Mouse (Mus musculus) layer of hippocampus, adult 9-11 months (tissue): Measurements from ENCODE around the gene Cramp1l.

ENCODE experiments used
- DNase-seq: peaks from one replicate; pipeline ENCODE4 v3.0.0; 2022

Cramp1l gene

DNA sequence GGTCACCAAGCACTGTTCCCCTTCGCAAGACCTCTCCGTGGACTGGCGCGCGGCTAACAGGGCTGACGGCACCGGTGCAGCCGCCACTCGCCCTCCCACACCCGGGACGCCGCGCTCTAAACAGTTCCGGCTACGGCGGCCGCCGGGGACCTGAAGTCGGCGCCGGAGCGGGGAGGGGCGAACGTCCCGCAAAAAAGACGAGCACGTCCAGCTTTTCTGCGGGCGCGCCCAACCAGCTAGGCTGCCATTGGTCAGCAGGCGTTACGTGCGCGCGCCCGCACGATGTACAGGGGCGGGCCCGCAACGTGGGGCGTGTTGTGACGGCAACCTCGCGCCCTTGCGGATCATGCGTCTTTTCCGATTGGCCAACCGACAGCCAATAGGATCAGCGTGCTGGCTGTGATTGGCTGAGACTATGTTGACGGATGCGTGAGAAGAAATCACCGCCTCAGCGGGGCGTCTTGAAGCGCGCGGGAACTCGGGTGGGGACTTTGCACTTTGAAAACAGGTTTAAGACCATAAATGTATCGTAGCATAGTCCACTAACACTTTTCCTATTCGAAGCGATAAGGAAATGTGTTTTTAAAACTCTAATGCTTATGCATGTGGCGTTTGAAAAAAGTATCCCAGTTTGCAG, at the start of gene Cramp1l, which contains the start of gene Ift140:
Cramp1l (minus strand) TSS at position 134 of the 637 bp plus-strand sequence.
Ift140 (plus strand) TSS at position 431 of the 637 bp plus-strand sequence.
- DNase-seq, result peak; percentile 100

DNA sequence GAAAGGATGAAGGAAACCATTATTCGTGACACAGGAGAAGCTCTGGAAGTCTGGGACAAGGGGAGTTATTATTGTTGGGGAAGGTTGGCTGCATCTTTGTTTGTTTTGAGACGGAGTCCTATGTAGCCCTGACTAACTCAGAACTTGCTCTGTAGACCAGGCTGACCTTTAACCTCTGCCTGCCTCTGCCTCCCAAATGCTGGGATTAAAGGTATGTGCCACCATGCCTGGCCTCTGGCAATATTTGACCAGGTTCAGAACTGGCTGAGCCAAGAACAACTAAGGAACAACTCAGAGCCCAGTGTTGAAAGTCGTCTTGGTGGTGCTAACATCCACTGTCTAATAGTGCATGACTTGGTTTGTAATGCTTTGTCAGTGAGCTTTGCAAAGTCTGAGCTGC, 49.6 kb upstream of the Cramp1l start:
- no peak for DNase-seq

DNA sequence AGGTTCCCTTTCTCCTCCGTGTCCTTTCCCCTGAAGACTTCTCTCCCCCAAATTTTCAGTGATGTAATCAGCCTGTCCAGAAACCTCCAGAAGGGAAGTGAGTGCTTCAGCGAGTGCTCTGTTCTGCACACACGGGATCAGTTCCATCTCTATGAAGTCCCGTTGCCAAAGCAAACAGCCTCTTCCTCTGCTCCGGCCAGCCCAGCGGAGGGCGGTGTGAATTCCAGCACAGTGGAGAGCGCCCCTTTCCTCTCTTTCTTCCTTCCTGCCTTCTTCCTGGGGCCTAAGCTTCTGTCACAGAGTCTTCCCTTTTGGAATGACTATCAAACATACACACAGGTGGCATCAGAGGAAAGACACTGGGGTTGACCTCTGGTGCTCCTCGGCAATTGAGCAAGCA, 48.8 kb upstream of the Cramp1l start:
- no peak for DNase-seq

DNA sequence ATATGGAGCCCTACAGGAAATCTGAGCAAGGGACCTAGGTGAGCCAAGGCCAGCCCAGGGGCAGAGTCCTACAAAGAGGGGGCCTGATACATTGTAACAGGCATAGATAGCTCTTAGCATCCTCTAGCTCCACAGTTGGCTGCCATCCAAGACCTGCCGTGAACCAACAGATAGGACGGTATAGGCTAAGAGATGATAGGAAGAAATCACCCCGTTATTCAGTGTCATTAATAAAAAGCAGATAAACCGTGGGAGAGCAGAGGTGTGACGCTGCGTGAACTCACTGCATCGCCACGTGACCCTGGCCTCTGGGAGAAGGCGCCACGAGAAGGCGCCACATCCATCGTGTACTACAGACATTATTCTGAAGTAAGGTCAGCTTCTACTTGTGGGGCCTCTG, 48.3 kb upstream of the Cramp1l start:
- DNase-seq, result no peak

DNA sequence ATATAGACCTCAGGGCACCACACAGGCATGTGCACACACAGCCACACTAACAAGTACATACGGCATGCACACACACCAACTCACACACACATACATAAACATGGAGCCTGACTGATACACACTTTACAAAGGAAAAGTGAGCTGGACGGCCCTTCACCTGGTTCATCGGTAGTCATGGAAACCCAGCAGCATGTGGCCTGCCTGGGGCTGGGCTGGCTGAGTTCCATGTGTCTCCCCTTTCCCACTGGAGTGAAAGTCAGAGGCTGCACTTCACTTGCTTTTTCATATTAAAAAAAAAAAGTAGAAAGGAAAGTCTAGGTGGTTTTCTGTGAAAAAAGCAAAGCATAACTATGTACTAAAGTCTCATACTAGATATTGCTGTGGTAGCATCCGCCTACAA, 47.7 kb upstream of the Cramp1l start:
- DNase-seq, result no peak

DNA sequence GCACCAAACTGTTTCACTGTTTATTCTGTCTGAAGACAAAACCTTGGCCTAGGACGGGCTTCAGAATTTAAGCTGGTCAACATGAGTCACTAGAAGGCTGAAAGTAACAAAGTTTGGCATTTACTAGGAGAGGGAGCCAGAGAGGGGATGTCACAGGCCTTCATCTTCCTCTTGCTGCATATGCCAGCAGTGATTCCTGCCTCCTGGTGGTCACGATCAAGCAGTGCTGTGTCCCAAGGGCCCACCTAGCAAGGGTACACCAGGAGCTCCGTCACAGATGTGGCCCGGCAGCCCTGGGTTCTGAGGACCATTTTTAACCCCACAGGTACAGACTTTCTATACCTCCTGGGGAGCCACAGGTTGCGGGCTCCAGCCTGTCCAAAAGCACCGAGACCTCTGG, 41.5 kb upstream of the Cramp1l start:
- DNase-seq, result no peak

DNA sequence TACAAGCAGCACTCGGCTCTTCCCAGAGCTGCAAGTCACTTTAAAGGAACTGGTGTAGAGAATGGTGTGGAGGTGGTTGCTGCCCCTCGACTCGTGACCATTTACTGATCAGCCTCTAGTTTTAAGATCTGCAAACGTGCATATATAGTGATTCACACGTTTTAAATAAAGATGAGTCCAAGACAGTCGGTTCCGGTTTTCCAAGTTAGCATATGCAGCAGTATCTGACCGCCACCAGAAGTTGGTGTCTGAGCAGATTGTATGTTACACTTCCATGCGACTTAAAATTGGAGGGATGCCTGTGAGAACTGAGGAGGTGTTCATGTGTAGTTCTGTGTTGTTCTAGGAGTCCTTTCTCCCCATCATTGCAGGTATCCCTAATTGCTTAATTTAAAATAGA, 37.7 kb upstream of the Cramp1l start:
- no peak for DNase-seq

DNA sequence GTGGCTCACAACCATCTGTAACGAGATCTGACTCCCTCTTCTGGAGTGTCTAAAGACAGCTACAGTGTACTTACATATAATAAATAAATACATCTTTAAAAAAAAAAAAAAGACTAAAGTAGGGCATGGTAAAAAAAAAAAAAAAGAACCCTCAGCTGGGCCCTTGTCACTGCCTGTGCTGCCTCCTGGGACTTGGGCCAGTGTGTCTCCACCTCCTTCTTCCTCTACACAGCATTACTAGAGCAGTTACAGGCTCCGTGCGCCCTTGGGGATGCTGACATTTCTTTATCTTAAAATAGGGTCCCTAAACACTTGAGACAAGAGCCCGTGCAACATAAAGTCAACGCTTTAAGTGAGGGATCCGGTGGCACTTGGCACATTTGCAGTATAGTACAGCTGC, 31.6 kb upstream of the Cramp1l start:
- no peak for DNase-seq

DNA sequence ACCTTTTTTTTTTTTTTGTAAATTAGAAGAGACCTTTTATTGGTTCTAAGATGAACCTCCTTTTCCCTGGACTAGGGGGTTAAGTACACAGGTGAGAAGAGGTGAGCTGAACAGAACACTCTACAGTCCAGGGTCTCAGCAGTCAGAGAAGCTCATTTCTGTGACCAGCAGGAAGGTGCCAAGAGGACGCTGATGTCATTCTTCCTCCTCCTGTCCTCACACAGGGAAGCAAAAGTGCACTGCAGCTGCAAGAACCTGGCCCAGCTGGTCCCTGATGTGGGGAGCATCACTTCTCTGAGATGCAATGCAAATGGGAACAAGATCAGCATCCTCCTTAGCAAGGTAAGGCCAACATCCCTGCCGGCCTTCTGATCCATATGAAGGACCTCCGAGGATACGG, 29.7 kb upstream of the Cramp1l start:
- no peak for DNase-seq

DNA sequence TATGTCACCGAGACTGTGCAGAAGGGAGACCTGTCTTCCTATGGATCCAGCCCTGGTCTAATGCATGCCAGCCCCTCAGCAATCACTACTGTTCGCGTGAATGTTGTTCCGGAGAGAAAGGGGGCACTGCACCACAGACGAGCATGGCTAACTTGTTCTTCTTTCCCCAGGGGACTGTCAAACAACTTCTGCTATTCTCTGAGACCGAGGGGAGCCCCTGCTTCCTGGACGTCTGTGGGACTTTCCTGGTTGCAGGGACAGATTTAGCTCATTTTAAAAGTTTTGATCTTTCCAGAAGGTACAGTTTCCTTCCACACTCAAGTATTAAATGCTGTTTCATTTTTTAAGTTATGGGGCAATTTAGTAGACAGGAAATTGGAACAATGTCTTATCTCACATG, 29.3 kb upstream of the Cramp1l start:
- no peak for DNase-seq

DNA sequence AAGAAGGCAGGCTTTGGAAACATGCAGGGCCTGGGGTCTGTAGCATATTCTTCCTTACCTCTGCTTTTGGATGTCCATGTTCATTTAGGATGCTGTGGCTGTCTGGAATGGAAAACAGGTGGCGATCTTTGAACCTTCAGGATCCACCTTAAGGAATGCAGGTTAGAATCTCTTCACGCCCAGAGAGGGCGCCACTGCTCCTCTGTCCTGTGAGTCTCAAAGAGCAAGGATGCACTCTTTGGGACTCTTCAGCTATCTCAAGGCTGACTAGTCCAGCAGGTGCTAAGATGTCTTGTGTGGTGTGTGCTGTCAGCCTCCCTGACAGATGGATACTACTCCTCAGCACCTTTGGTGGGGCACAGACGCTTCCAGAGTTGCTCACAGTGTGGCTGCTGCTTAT, 20.6 kb upstream of the Cramp1l start:
- DNase-seq, result no peak

DNA sequence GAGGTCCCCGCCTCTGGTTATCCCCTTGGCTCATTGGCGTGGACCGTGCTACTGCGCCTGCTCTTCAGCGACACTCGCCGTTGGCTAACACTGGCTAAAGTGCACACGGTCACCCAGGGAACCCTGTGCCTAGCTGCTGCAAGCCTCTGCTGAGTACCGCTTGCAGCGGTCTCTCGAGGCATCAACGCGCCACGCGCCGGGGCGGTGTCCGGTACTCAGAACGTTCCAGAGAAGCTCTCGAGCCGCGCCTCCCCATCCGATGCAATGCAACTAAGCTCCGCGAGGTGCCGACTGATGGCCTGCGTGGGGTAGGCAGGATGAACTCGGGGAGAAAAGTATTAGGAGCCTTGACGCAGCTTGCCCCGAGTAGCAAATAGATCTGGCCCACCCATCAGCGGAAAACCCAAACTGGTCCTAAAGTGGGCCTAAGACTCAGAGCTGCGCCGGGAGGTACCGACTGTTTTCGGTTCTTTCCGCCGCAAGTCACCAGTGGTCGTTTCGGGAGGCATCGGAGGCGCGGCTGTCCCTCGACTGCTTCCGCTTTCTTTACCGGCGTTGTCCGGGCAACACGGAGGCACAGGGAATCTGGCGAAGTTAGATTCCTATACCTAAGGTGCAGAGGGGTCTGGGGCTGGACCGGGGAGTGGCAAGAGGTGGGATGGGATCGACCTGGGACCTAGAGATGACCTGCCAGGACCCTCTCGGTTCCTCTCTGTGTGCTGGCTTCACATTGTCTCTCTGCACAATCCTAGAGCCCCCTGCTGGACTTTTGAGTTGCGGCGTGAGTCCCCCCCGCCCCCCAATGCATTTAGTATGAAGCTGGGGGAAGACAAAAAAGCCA, 924 bp upstream of the Cramp1l start:
- peak; percentile 78 for DNase-seq

DNA sequence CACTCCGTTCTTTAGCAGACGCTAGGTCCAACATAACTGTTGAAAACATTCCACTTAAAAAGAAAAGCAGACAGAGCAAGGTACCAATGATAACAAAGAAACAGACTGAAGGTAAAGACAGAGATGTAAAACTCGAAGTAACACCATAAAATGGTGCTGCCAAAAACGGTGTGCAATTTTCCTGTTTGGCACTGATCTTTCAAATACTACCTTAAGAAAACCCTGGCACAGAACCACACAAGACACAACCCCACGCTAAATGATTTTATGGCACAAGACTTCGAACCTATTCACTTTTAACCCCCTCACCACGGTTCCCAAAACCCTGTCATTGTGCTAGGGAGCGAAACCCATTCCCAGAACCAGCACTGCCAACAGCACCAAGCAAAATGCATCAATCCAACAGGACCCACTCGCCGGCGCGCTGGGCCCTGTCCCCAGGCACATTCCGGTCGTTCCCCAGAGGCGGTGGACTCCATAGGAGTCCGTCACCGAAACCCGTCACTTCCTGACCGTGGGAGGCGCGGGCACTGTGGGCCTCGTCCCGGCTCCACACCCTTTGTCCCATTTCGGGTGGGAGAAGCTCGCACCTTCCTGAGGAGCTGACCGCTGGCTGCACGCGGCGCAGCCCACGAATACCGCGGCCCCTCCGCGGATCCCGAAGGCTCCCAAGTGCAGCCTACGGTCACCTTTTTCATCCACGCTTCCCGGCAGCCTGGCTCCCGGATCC, 582 bp downstream of the Cramp1l start:
- peak; percentile 46 for DNase-seq

DNA sequence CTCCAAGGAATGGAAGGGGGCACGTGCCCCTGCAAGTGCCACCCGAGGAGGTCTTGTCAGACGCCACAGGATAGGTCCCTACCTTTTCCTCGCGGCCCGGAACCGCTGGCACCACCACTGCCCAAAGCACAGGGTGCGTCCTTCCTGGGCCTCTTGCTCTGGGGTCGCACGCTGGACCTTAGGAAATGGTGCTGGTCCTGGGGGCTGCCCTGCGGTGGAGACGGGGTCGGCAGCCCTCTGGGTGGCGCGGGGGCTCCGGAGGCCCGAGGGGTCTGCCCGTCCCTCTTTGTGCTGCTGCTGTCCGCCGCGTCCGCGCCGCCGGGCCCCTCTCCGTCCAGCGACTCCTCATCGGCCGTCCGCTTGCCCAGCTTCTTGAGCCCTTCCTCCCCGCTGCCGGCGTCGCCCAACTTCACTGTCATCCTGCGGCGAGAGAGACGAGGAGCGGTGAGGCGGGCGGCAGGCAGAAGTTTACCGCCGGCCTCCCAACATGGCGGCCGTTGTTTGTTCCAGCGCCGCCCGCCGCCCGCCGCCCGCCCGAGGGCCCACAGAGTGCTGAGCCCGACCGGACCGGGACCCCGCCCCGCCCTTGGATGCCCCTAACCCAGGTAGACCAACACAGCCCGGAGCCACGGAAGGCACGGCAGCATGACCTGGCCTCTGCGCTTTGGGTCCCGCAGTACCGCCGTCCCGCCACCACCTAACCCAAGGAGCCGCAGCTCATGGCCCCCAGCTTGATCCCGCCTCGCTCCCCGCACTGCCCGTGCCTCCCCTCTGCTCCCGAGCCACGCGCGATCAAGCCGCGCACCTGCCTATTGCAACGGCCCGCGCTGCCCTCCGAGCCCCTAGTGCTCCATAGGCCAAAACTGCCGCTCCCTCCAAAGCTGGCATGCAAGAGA, 1.7 kb downstream of the Cramp1l start:
- no peak for DNase-seq

DNA sequence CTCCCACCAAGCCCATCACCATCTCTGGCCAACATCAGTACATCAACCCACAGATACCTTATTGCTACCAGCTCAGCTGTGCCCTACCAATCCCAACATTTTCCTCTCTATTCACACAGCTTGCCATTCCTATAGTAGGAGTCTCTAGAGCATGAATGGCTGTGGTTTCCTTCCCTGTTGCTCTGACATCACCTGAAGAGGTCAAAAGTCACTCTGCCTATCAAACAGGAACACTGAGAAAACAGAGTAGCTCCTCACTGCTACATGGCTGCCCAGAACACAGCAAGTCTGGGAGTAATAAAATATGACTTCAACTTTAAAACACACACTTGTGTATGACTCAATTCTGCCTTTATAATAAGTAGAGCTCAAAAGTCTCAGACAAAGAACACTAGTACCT, 8.1 kb downstream of the Cramp1l start:
- no peak for DNase-seq

DNA sequence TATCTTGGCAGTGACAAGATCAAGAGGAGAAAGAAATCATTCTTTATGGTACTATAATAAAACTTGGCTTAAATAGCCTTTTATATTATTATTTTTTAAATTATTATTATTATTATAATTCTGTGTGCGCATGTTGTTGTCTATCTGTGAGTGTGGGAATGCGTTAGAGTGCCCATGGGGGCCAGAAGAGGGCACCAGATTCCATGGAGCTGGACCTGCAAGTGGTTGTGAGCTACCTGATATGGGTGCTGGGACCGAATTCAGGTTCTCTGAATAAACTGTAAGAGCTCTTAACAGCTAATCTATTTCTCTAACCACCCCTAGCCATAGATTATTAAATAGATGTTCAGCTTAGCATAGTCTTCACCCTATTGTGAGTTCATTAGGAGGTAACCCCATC, 10.5 kb downstream of the Cramp1l start:
- no peak for DNase-seq

DNA sequence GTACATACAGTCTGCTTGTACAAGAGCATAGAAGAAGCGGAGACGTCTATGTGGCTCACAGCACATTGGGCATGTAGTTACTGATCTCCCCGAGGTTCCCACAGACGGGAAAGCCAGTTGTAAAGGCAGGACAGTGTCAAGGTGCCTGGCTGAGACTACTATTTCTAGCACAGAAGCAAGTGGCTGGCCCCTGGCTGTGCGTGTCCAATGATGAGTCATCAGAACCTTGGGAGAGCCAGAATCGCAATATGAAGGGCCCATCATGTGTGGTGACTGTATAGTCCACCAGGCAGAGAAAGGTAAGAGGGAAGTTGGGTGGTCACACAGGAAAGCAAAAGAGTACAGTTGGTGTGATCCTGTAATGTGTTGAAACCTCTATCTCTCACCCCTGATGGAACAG, 20.9 kb downstream of the Cramp1l start:
- no peak for DNase-seq

DNA sequence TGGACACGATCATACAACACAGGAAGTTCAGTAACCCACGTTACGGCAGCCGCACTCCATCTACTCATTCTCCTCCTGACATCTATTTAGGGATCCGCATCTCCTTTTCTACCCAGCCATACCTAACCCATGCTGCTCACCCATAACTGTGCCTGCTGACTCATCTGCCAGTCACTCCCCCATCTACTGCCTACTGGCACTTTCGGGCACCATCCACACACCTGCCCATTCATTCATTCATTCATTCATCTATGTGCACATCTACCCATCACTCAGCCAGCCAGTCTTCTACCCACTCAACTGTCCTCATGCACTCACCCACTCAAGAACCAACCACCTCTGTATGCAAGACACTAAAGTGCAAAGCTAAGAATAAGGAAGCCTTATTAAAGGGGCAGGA, 28.4 kb downstream of the Cramp1l start:
- DNase-seq, result no peak

DNA sequence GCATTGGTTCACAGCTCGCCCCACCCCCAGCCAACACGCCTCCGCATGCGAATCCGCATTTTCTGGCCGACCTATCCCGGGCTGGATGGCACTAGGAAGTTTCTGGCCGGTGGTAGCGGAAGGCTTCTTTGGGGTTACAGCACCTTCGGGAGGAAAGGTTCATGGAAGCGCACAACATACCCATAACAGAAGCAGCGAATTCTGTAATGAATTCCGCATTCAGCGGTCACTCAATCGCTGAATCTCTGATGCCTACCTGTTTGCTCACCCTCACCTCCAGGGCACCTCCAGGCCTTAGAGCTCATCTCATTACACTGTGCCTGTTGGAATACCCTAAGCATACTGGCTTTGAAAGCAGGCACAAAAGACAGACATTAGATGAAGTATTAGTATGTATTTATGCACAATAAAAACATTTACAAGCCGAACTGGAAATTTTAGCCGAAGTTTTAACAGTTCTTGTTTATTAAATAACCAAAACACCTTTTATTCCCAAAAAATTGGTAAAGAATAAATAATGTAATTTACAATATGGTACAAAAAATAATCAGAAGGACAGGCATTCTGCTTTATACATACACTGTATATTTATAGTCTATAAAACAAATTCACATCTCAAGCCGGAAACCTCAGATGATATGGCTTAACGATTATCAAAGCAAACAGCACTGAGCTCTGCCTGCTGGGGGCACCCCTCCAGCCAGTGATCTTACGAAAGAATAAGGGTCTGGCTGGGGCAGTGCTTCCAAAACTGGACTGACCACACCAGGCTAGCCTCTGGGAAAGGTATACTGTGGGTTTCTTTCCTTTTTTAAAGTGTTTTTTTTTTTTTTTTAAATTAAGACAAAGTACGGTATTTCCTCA, 54.5 kb downstream of the Cramp1l start:
- DNase-seq, result no peak

DNA sequence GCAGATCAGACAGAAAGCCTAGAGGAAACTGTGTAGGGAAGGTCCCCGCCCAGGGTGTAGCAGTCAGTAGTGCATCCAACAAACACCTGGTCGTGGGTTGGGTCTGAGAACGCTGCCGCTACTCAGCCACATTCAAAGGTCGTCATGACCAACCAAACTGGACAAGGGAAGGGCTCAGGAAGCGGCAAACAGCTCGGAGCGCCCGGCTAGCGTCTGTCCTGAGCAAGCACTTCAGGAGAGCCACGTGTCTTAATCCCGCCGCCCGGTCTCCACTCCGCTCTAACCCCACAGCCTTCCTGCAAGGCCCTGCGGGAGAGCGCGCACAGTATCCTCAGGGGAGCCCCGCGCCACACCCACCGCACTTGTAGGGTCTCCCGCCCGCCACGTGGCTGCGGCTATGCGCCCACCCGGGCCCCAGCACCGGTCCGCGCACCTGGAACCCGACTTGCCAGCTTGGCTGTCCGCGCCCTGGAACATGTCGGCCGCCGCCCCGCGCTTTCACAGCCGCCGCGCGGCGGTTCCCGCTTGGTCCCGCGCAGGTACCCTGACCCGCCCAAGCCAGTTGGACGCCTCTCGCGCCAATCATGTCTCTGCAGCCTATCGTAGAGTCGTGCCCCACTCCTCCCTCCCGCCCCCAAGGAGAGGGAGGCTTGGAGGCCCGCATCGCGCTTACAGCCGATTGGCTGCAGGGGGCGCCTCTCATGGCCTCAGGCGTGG, 55.3 kb downstream of the Cramp1l start, which contains the start of gene Jpt2:
Jpt2 (minus strand) TSS at position 555 of the 717 bp plus-strand sequence.
- DNase-seq, result peak; percentile 98

DNA sequence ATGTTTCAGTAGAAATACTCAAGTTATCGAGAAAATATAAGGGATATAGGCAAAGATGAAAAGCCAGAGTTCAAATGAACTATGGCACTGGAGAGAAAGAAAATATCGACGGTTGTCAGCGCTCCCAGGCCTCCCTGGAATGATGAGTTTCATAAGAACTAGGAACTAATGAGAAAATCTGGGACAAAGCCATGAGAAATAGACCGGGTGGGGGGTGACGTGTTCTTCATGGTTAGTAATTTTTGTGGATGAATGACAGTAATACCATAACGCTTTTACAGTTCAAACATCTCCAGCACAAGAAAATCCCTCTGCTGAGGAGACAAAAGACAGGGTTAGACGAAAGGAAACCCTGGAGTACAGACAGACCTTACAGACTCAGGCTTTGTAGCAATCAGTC, 56.2 kb downstream of the Cramp1l start:
- DNase-seq, result no peak
